In genomic region chr9:115426682-115427081, GRCm38 (mm10) we compare ENCODE assay signal across 19 mouse cellular contexts.
DNase-seq lines count a peak whose midpoint lies in the region; ATAC-seq and TF ChIP-seq lines count a peak whose summit lies in the region.
"Had no signal": no experiment of that assay in that cellular context is flagged by ENCODE, and none has a peak within 500 bp of the region (broad histone marks: within the 10 kb centered on the region; RNA-seq: fewer than 3 reads in every experiment).

No protein-coding gene starts in this region.

- no peak for ATAC-seq in hindbrain, embryonic 13.5 days (ENCODE audit: low FRiP score)
- no peak for ATAC-seq in hindbrain, postnatal 0 days
- ATAC-seq in midbrain, embryonic 14.5 days (ENCODE audit: low FRiP score, low TSS enrichment), result no peak
- ATAC-seq in erythroid progenitor cell, adult 5-6 weeks (replicated peaks; ENCODE audit: low FRiP score, poor library complexity, severe bottlenecking), result no peak
- ATAC-seq: liver, embryonic 12.5 days had no signal

- 57% methylated on average over 8 of the region's 8 CpGs for whole genome bisulfite sequencing in hindbrain, embryonic 13.5 days
- WGBS in hindbrain, postnatal 0 days, result 59% methylated on average over 8 of the region's 8 CpGs
- 58% methylated on average over 8 of the region's 8 CpGs for WGBS in midbrain, embryonic 14.5 days
- WGBS in midbrain, embryonic 10.5 days, result 94% methylated on average over 8 of the region's 8 CpGs

- H3K4me2 ChIP-seq in hindbrain, embryonic 13.5 days, result no peak overlapping the region
- no peak overlapping the region for H3K4me2 ChIP-seq in hindbrain, postnatal 0 days (ENCODE audit: low read depth, low read length)
- H3K4me2 ChIP-seq in midbrain, embryonic 14.5 days (ENCODE audit: low read length), result no peak overlapping the region
- H3K4me2 ChIP-seq: heart, embryonic 15.5 days; limb, embryonic 13.5 days; liver, embryonic 12.5 days; midbrain, embryonic 12.5 days had no signal

- H3K36me3 ChIP-seq in hindbrain, embryonic 13.5 days, result no peaks in the 10 kb centered on the region
- no peaks in the 10 kb centered on the region for H3K36me3 ChIP-seq in hindbrain, postnatal 0 days (ENCODE audit: insufficient read depth, low read length)
- H3K36me3 ChIP-seq in midbrain, embryonic 14.5 days (ENCODE audit: control insufficient read depth, insufficient read depth, low read length), result no peaks in the 10 kb centered on the region
- H3K36me3 ChIP-seq in midbrain, embryonic 10.5 days, result no peaks in the 10 kb centered on the region
- H3K36me3 ChIP-seq: heart, embryonic 15.5 days; limb, embryonic 13.5 days; liver, embryonic 12.5 days; midbrain, embryonic 12.5 days had no signal

- intact Hi-C loops in gastrocnemius, adult 2 months (cut with DNase I), result no loop called here

- TF ChIP-seq CTCF in hindbrain, postnatal 0 days (IDR thresholded peaks at IDR 0.05; ENCODE audit: low read depth), result no peak
- no peak for TF ChIP-seq CTCF in gastrocnemius, adult 2 months (IDR thresholded peaks at IDR 0.05)

- H3K27me3 ChIP-seq in hindbrain, embryonic 13.5 days, result no peaks in the 10 kb centered on the region
- H3K27me3 ChIP-seq in hindbrain, postnatal 0 days (ENCODE audit: insufficient read depth, low read length), result no peaks in the 10 kb centered on the region
- H3K27me3 ChIP-seq in midbrain, embryonic 14.5 days (ENCODE audit: control insufficient read depth, insufficient read depth, low read length), result no peaks in the 10 kb centered on the region
- H3K27me3 ChIP-seq in midbrain, embryonic 10.5 days (ENCODE audit: low read depth, poor library complexity, severe bottlenecking), result no peaks in the 10 kb centered on the region
- H3K27me3 ChIP-seq: heart, embryonic 15.5 days; limb, embryonic 13.5 days; liver, embryonic 12.5 days; midbrain, embryonic 12.5 days had no signal

- no peak overlapping the region for H3K9ac ChIP-seq in hindbrain, embryonic 13.5 days
- H3K9ac ChIP-seq in hindbrain, postnatal 0 days (replicated peaks; ENCODE audit: low read length), result no peak overlapping the region
- H3K9ac ChIP-seq in midbrain, embryonic 14.5 days (replicated peaks; ENCODE audit: low read length), result no peak overlapping the region
- H3K9ac ChIP-seq: heart, embryonic 15.5 days; limb, embryonic 13.5 days; liver, embryonic 12.5 days; midbrain, embryonic 12.5 days had no signal

- H3K27ac ChIP-seq in hindbrain, embryonic 13.5 days, result peak overlapping the region; percentile 53
- H3K27ac ChIP-seq in hindbrain, postnatal 0 days, result no peak overlapping the region
- no peak overlapping the region for H3K27ac ChIP-seq in midbrain, embryonic 14.5 days (replicated peaks; ENCODE audit: low read depth, low read length)
- no peak overlapping the region for H3K27ac ChIP-seq in midbrain, embryonic 10.5 days (replicated peaks)
- H3K27ac ChIP-seq in gastrocnemius, adult 2 months, result no peak overlapping the region
- H3K27ac ChIP-seq: heart, embryonic 15.5 days; limb, embryonic 13.5 days; liver, embryonic 12.5 days; midbrain, embryonic 12.5 days had no signal

- no peaks in the 10 kb centered on the region for H3K9me3 ChIP-seq in hindbrain, embryonic 13.5 days
- no peaks in the 10 kb centered on the region for H3K9me3 ChIP-seq in hindbrain, postnatal 0 days (ENCODE audit: low read length)
- no peaks in the 10 kb centered on the region for H3K9me3 ChIP-seq in midbrain, embryonic 14.5 days (ENCODE audit: control insufficient read depth, low read length)
- no peaks in the 10 kb centered on the region for H3K9me3 ChIP-seq in midbrain, embryonic 10.5 days (replicated peaks)
- H3K9me3 ChIP-seq: heart, embryonic 15.5 days; limb, embryonic 13.5 days; liver, embryonic 12.5 days; midbrain, embryonic 12.5 days had no signal

- H3K4me1 ChIP-seq in hindbrain, embryonic 13.5 days (replicated peaks), result no peaks in the 10 kb centered on the region
- no peaks in the 10 kb centered on the region for H3K4me1 ChIP-seq in hindbrain, postnatal 0 days (ENCODE audit: insufficient read depth, low read length)
- no peaks in the 10 kb centered on the region for H3K4me1 ChIP-seq in midbrain, embryonic 14.5 days (ENCODE audit: control insufficient read depth, insufficient read depth, low read length)
- H3K4me1 ChIP-seq in midbrain, embryonic 10.5 days, result no peaks in the 10 kb centered on the region
- H3K4me1 ChIP-seq: heart, embryonic 15.5 days; liver, embryonic 12.5 days; midbrain, embryonic 12.5 days had no signal

- H3K4me3 ChIP-seq in hindbrain, embryonic 13.5 days, result no peak overlapping the region
- H3K4me3 ChIP-seq in hindbrain, postnatal 0 days (ENCODE audit: low read length), result no peak overlapping the region
- H3K4me3 ChIP-seq in midbrain, embryonic 14.5 days (replicated peaks; ENCODE audit: low read depth, low read length), result no peak overlapping the region
- H3K4me3 ChIP-seq in midbrain, embryonic 10.5 days, result no peak overlapping the region
- no peak overlapping the region for H3K4me3 ChIP-seq in gastrocnemius, adult 2 months
- H3K4me3 ChIP-seq: heart, embryonic 15.5 days; limb, embryonic 13.5 days; liver, embryonic 12.5 days; midbrain, embryonic 12.5 days had no signal

- DNase-seq in hindbrain, postnatal 0 days (ENCODE audit: low spot score), result no peak
- peak; percentile 36 for DNase-seq in midbrain, embryonic 14.5 days
- DNase-seq in midbrain, embryonic 10.5 days (ENCODE audit: low spot score), result no peak
- DNase-seq in layer of hippocampus, adult 8-10 months (ENCODE audit: low spot score in 2 of 2), result peak; percentile 11 to 23
- no peak for DNase-seq in gastrocnemius, adult 2 months
- DNase-seq: adrenal gland, postnatal 25 days; cerebellum, adult 11-12 months; cerebellum, postnatal 10 days; heart, postnatal 36 days; kidney, adult 8-10 months; kidney, postnatal 10 days; lung, adult 18-20 months; lung, postnatal 10 days had no signal

Comparison
In these comparisons a context has a peak if more than half of its experiments do, and no peak if none do; other contexts are left out.
1. DNase-seq: peak in midbrain, embryonic 14.5 days (single experiment) and layer of hippocampus, adult 8-10 months (2 of 2); none in hindbrain, postnatal 0 days (single experiment), midbrain, embryonic 10.5 days (single experiment) and gastrocnemius, adult 2 months (single experiment).